Mouse (Mus musculus): Measurements from ENCODE around the gene Ccng1.

DNA sequence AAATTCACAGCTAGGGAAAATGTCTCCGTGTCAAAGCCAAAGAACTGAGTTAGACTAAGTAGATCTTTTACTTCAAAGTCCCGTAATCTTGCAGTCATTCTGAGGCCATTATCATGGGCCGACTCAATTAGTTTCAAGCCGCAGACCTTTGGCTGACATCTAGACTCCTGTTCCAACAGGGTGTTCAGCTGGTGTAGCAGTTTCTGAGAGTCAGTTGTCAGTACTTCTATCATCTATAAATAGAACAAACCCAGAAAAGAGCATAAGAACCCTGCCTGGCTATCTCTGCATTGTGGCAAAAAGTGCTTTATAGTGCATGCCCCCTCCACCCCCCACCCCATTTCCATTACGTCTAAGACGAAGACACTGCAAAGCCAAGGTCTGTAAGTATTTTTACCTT, 1.3 kb downstream of the Ccng1 start:
- no peak for TF ChIP-seq CTCF (IDR thresholded peaks at IDR 0.05; ENCODE audit: extremely low read depth, insufficient read length, insufficient replicate concordance, low read depth, low read length)
- TF ChIP-seq POLR2A (IDR thresholded peaks at IDR 0.05; ENCODE audit: low read depth, low read length): no peak

Measured in small intestine, adult 2 months (tissue).